Mouse (Mus musculus) lung, embryonic 16.5 days (tissue): ENCODE measurements at regions not wholly inside any gene's neighbourhood (a gene's known extent, or its start where the extent isn't known, plus 50 kb on each side); places are given as distances from the start of the nearest gene placed in this dataset.

Source experiments
- ATAC-seq: fragments of 200-750 bp; cut with Nextera tagmentation; 2 replicates; pipeline ENCODE4 v1.8.0; 2017; ENCODE audit warnings: low read depth, mild to moderate bottlenecking, moderate library complexity
- H3K27ac ChIP-seq: fragments of 300-500 bp; sonication (generic); 2 replicates; pipeline ENCODE4 v1.5.1; 2014; ENCODE audit warnings: mild to moderate bottlenecking, control low read depth, low read length
- H3K27me3 ChIP-seq: fragments of 300-500 bp; sonication (generic); 2 replicates; pipeline ENCODE4 v1.6.1; 2014; ENCODE audit warnings: low read depth, low read length, mixed read lengths; ENCODE audit not compliant: control insufficient read depth, insufficient read depth
- H3K36me3 ChIP-seq: fragments of 300-500 bp; sonication (generic); 2 replicates; pipeline ENCODE4 v1.6.1; 2014; ENCODE audit warnings: low read length; ENCODE audit not compliant: control insufficient read depth, insufficient read depth
- H3K4me1 ChIP-seq: fragments of 300-500 bp; sonication (generic); replicated peaks from 2 replicates; pipeline ENCODE4 v1.6.1; 2014; ENCODE audit warnings: low read length, mixed read lengths; ENCODE audit not compliant: control insufficient read depth, insufficient read depth
- H3K4me2 ChIP-seq: fragments of 300-500 bp; sonication (generic); 2 replicates; pipeline ENCODE4 v1.6.1; 2014; ENCODE audit warnings: low read depth, low read length, control low read depth
- H3K4me3 ChIP-seq: fragments of 300-500 bp; sonication (generic); 2 replicates; pipeline ENCODE4 v1.5.1; 2014; ENCODE audit warnings: mild to moderate bottlenecking, low read length, control low read depth
- H3K9ac ChIP-seq: fragments of 300-500 bp; sonication (generic); 2 replicates; pipeline ENCODE4 v1.6.1; 2014; ENCODE audit warnings: low read length, control low read depth
- H3K9me3 ChIP-seq: fragments of 300-500 bp; sonication (generic); 2 replicates; pipeline ENCODE4 v1.6.1; 2016; ENCODE audit warnings: low read length; ENCODE audit not compliant: control insufficient read depth
- WGBS: fragments of 180-500 bp; shearing (Covaris S2); extraction: QIAGEN DNeasy Blood & Tissue Kit; methylation state at CpG from one replicate; pipeline ENCODE4 v1.1.7; 2014; 5-methylcytosine and 5-hydroxymethylcytosine counted together

DNA sequence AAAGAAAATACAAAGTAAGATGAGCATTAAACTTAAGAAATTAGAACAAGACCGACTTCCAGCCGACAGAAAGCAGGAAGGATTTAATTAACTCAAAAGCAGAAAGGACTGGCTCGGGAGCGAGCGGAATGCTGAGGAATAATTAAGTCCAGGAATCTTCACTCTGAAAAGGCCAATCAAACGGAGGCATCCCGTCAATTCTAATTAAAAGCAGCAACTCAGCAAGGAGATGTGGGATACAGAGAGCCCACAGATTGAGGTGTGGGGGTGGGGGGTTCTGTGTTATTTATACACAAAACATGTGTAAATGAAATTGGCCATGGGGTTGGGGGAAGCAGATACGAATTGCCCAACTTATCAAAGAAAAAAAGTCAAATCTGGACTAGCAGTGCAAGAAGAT, 288.9 kb upstream of the Zdhhc25 start:
- Histone ChIP-seq H3K4me2 (no peak overlapping the region), H3K27me3 (no peaks in the 10 kb centered on the region), H3K9ac (no peak overlapping the region), H3K4me1 (no peaks in the 10 kb centered on the region), H3K27ac (no peak overlapping the region), H3K36me3 (no peaks in the 10 kb centered on the region), H3K4me3 (no peak overlapping the region), H3K9me3 (no peaks in the 10 kb centered on the region)
- ATAC-seq = no peak
- WGBS = 76% methylated on average over 8 of the region's 8 CpGs

DNA sequence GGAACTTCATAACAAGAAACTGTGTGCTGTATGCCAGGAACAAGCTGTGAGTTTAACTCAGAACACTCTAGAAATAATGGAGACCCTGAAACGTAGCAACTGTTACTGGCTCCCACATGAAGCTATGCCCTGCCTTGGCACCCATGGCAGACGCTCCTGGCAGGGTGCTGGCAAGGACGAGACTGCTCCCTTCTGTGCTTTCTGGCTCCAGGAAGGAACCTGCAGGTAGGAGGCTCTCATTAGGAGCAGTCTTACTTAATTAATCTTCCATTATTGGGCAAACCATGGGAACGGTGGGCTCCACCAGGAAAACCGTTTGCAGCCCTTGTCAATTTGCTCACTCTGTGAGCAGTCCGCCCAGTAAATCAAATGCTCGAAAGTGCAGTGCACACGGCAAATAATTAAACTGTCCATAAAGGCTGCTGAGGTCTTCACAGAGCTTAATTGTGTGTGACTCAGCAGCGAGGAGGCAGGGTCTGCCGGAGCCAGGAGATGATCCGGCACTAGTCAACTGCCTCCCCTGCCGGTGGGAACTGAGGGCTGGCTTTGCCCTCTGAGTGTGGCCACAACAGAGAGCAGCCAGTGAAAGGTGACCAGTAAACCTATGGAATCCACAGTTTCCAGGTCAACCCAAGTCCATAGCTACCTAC, 285.2 kb upstream of the Zdhhc25 start:
- no peaks in the 10 kb centered on the region for H3K27me3 ChIP-seq
- no peak overlapping the region for H3K9ac ChIP-seq
- no peak overlapping the region for H3K27ac ChIP-seq
- no peak overlapping the region for H3K4me2 ChIP-seq
- no peaks in the 10 kb centered on the region for H3K36me3 ChIP-seq
- WGBS = 62% methylated on average over 12 of the region's 12 CpGs
- ATAC-seq = no peak
- no peak overlapping the region for H3K4me3 ChIP-seq
- H3K4me1 ChIP-seq = no peaks in the 10 kb centered on the region
- no peaks in the 10 kb centered on the region for H3K9me3 ChIP-seq

DNA sequence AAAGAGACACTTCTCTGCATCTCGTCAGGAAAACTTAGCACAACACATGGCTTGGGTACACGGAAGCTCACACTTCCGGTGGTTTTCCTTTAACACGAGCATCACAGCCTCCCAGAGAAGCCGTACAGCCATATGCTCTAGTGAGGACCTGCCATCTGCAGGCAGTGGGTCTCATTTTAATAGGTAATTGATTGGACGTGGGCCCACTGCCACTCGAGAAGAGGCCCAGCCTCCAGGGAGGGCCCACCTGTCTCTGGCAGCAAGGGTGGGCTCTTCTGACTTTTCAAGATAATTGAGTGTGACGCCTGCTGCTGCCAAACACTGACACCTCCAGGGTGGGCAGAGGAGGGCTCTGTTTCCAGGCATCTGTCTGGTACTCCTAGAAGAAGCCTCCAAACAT, 282.1 kb upstream of the Zdhhc25 start:
- no peaks in the 10 kb centered on the region for H3K36me3 ChIP-seq
- ATAC-seq = no peak

DNA sequence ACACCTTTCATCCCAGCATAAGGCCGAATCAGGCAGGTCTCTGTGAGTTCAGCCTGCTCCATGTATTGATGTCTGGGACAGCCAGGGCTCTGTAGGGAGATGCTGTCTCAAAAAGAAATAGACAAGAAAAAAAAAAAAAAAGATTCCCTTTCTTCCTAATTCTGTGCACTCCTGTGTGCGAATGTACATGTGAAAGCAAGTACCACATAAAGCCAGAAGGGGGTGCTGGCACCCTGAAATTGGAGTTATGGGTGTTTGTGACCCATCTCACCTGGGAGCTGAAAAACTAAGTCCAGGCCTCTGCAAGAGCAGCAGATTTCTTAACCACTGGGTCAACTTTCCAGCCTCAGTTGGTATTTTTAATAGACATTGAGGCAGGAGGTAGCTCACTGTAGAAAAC, 280.6 kb upstream of the Zdhhc25 start:
- Histone ChIP-seq H3K4me2 (no peak overlapping the region), H3K27me3 (no peaks in the 10 kb centered on the region), H3K9me3 (no peaks in the 10 kb centered on the region), H3K4me1 (no peaks in the 10 kb centered on the region), H3K9ac (no peak overlapping the region), H3K36me3 (no peaks in the 10 kb centered on the region), H3K27ac (no peak overlapping the region), H3K4me3 (no peak overlapping the region)
- WGBS = 66% methylated on average over 2 of the region's 2 CpGs
- no peak for ATAC-seq

More for the DNA sequence above, 282.1 kb upstream of the Zdhhc25 start:
- no peak overlapping the region for H3K4me2 ChIP-seq
- H3K27me3 ChIP-seq = no peaks in the 10 kb centered on the region
- no peak overlapping the region for H3K9ac ChIP-seq
- WGBS = 50% methylated on average over 8 of the region's 8 CpGs
- H3K9me3 ChIP-seq = no peaks in the 10 kb centered on the region
- H3K27ac ChIP-seq = no peak overlapping the region
- no peaks in the 10 kb centered on the region for H3K4me1 ChIP-seq
- H3K4me3 ChIP-seq = no peak overlapping the region

DNA sequence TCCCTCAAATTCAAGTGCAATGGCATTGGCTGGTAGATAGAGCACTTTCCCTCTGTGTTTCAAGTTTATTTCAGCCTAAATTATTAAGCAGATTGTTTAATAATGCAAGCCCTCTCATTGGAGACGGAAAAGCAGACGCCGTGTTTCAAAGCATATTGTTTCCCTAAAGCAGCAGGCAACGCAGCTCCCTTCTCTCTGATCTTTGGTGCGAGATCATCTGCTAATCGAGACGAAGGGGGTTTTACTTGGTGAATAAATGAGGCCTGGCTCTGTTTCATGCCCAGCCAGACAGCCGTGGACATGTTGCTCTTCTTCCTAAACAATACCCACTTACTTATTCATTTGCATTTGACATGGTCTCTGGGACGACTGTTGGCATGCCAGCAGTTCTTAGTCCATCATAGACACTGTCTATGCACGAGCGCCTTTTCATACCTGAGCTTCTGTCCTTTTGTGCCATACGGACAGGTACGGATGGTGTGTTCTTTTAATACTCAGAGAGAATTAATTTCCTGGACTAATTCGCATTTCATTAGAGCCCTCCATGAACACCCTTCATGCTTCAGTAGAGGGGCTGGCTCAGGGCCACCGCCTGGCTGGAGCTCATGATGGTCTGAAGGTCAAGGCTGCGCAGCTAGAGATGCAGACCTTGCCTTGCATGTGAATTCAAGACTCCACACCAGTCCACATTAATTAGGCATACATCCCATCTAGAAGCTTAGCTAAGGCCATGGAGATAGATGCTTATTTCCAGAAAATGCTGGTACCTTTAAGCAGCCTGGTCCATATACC, 276.3 kb upstream of the Zdhhc25 start:
- no peak overlapping the region for H3K4me2 ChIP-seq
- H3K27me3 ChIP-seq = no peaks in the 10 kb centered on the region
- 82% methylated on average over 16 of the region's 16 CpGs for WGBS
- H3K4me3 ChIP-seq = no peak overlapping the region
- H3K9ac ChIP-seq = no peak overlapping the region
- no peak overlapping the region for H3K27ac ChIP-seq
- H3K36me3 ChIP-seq = no peaks in the 10 kb centered on the region
- no peak for ATAC-seq
- H3K9me3 ChIP-seq = no peaks in the 10 kb centered on the region
- H3K4me1 ChIP-seq = no peaks in the 10 kb centered on the region

DNA sequence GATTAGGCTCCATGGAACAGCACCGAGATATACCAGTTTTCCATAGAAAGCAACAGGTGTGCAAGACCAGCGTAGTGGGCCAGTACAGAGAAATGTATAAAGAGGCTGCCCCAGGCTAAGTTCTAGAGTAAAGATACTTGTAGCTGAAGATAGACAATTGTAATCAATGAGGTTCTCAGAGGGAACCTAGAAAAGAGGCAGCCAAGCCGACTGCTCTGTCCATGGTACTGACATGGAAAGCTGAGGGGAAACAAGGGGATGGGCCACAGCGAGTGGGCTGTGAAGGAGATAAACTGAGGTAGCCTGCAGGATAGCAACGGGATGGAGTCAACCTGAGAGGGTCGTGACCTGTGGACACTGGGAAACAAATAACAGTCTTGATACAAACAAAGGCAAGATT, 275.0 kb upstream of the Zdhhc25 start:
- no peaks in the 10 kb centered on the region for H3K36me3 ChIP-seq
- H3K4me1 ChIP-seq = no peaks in the 10 kb centered on the region
- 44% methylated on average over 6 of the region's 6 CpGs for WGBS
- no peak for ATAC-seq
- no peak overlapping the region for H3K4me3 ChIP-seq
- H3K27me3 ChIP-seq = no peaks in the 10 kb centered on the region
- no peak overlapping the region for H3K9ac ChIP-seq
- H3K4me2 ChIP-seq = no peak overlapping the region
- no peak overlapping the region for H3K27ac ChIP-seq
- H3K9me3 ChIP-seq = no peaks in the 10 kb centered on the region

DNA sequence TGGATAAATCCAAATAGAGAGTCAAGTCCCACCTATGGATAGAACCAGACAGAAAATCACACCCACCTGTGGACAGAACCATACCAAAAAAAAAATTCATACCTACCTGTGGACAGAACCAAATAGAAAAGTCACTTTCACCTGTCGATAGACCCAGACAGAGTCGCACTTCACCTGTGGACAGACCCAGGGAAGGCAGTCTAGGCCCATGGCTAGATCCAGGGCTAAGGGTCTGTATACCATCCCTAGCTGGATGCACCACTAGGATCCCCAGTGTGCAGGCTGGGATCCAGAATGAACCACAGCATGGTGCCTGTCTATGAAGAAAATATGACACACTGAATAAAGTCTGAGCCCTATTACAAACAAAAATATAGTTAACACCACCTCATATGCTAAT, 246.9 kb upstream of the Zdhhc25 start:
- Histone ChIP-seq H3K4me3 (no peak overlapping the region), H3K4me2 (no peak overlapping the region), H3K4me1 (no peaks in the 10 kb centered on the region), H3K9me3 (no peaks in the 10 kb centered on the region), H3K36me3 (no peaks in the 10 kb centered on the region), H3K27me3 (no peaks in the 10 kb centered on the region), H3K27ac (no peak overlapping the region), H3K9ac (no peak overlapping the region)
- ATAC-seq = no peak
- WGBS = 85% methylated on average over 2 of the region's 2 CpGs

DNA sequence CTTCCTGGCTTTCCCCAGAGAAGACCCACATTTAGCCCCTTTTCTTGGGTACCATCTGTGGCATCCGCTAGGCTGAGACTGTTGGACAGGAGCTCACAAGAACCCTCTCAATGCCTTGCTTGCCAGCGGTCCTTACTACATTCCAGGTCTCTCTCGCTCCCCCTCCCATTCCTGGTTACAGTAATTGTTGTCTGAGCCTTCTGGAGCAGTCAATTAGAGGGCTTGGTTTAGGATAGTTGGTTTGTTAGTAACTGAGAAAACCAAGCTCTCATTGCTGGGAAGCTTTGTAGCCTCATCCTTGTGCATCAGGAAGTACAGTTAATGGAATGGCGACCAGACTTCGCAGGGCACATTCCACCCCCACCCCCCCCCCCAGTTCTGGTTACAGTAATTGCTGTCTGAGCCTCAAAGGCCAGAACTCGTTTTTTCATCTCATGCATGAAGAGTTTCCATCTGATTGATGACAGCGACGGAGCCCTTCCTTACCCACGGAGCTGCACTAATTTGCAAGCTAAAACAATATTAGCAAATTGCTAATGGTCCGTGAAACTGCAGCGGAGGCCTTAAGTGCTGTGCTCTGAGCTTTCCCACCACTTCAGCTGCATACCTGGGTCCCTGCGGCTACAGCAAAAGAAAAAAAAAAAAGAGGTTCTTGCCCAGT, 239.6 kb upstream of the Zdhhc25 start:
- no peaks in the 10 kb centered on the region for H3K9me3 ChIP-seq
- H3K36me3 ChIP-seq = no peaks in the 10 kb centered on the region
- no peak overlapping the region for H3K4me2 ChIP-seq
- H3K27ac ChIP-seq = no peak overlapping the region
- H3K4me3 ChIP-seq = no peak overlapping the region
- H3K27me3 ChIP-seq = no peaks in the 10 kb centered on the region
- WGBS = 35% methylated on average over 12 of the region's 12 CpGs
- H3K4me1 ChIP-seq = no peaks in the 10 kb centered on the region
- no peak for ATAC-seq
- no peak overlapping the region for H3K9ac ChIP-seq

DNA sequence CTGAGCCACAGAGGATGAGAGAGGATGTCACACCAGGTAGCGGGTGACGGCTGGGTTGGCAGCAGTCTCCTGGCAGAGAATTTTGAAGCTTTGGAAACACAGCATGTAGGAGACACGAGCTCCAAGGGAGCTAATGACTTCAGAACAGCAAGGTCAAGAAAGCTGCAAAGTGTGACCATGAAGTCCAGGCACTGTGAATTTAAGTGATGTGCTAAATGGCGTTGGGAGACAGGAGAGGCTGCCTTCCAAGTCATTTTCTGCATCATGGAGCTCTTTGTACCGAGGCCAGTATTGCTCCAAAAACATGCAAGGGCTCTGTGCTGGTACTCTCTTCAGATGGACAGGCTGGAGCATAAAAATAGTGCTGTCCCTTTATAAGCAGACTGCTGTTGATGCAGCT, 238.8 kb upstream of the Zdhhc25 start:
- no peaks in the 10 kb centered on the region for H3K4me1 ChIP-seq
- no peak for ATAC-seq
- H3K9ac ChIP-seq = no peak overlapping the region
- H3K27me3 ChIP-seq = no peaks in the 10 kb centered on the region
- H3K9me3 ChIP-seq = no peaks in the 10 kb centered on the region
- H3K4me3 ChIP-seq = no peak overlapping the region
- H3K27ac ChIP-seq = no peak overlapping the region
- WGBS = 65% methylated on average over 5 of the region's 5 CpGs
- H3K36me3 ChIP-seq = no peaks in the 10 kb centered on the region
- H3K4me2 ChIP-seq = no peak overlapping the region
